Mouse (Mus musculus) kidney, adult 10 weeks (tissue): ENCODE measurements around the gene 2610507B11Rik. TPM values are rescaled to one million over a fixed set of nuclear protein-coding genes. Genes with fewer than 3 reads are reported as not detected.

Source experiments
- polyA plus RNA-seq: library from polyadenylated mRNA; stranded (reverse); fragments of 350-450 nt; fragmentation: Illumina TruSeq; extraction: RNeasy Lipid Tissue Mini Kit (QIAGEN cat#74804); gene quantifications from one replicate; pipeline ENCODE4 v1.2.3, GENCODE M21; 2014; ENCODE audit warnings: low read depth, low replicate concordance

The 2610507B11Rik gene
- 96.7 TPM for polyA plus RNA-seq

DNA sequence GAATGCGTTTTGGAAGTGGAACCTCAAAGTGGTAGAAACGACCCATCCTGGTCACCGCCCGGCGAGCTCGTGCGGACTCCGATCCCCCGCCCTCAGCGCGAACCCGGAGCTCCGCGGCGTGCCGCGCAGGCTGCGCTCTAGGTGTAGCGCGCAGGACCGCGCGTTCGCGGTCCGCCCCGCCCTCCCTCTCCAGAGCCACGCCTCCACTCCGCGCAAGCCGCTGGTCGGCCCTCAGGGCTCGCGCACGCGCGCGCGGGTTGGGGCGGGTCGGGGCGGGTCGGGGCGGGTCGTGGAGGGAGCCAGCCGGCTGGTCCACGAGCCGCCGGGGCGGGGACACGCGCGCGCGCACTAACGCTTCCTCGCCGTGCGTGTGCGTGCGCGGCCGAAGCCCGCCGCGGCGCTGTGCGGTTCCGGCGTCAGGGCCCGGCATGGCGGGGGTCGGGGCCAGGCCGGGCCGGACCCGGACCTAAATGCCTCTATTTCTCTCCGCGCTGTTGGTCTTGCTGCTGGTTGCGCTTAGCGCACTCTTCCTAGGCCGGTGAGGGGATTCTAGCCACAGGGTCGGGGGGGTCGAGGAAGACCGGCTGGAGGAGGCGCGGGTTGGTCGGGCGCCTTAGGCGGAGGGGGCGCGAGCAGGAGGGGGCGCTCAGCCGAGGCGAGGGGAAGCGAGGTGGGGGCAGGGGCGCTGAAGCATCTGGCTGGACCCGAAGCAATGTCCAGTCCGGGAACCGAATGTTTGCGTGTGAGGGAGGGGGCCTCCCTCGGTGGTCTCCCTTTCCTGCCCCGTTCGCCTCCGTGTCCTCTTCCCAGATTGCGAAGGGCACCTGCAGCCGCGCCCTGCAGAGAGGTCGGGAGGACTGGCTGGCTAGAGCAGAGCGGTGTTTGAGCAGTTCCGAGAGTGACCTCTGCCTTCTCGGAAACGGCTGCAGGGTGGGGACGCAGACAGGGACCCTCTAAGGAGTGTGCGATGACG is at the start of gene 2610507B11Rik:
TSS of gene 2610507B11Rik (plus strand) at position 373 of the 973 bp plus-strand sequence.

GRCm38 (mm10) chr11:78245627-78246317 is 15.8 kb upstream of the 2610507B11Rik start, which contains the start of the genes Sdf2 and Supt6:
Gene Sdf2, plus strand, starts transcription at chr11:78245746.
Gene Supt6, minus strand, starts transcription at chr11:78245987.

GRCm38 (mm10) chr11:78290654-78291053 is 29.1 kb downstream of the 2610507B11Rik start, which contains the start of gene BC030499:
Gene BC030499, plus strand, starts transcription at chr11:78290841.

GRCm38 (mm10) chr11:78301357-78302084 is 40.0 kb downstream of the 2610507B11Rik start, which contains the start of gene Spag5:
Gene Spag5, plus strand, starts transcription at chr11:78301529.

GRCm38 (mm10) chr11:78322860-78323259 is 61.3 kb downstream of the 2610507B11Rik start, which contains the start of gene Aldoc:
Gene Aldoc, plus strand, starts transcription at chr11:78322968.

DNA sequence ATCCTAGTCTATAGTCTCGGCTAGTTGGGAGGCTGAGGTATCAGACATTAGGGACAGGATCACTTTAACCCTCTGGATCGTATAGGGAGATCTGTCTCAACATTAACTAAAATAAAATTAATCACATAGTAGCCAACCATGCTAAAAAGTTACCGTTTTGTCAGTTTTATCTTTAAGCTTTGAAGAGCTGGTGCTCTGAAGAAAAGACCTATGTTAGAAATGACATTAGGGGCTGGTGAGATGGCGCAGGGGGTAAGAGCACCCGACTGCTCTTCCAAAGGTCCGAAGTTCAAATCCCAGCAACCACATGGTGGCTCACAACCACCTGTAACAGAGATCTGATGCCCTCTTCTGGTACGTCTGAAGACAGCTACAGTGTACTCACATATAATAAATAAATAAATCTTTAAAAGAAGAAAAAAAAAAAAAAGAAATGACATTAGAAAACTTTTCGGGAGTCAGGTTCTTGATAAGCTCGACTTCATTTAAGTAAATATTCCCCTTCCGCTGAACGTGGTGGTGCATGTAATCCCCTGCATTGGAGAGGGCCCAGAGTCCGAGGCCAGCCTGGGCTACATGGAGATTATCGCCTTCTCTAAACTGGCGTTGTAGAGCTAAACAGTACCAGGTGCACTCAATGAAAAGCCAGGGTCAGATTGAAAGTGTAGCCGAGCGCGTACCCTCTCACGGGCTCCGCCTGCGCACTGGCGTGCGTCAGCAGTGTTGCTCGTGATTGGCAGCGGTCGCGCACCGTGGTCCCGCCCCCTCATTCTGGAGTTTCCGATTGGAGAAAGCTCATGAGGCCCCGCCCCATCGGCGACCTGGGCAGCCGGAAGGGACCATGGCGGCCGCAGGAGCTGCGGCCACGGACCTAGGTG is 66.3 kb downstream of the 2610507B11Rik start, which contains the start of gene Pigs:
TSS of gene Pigs (plus strand) at position 782 of the 878 bp plus-strand sequence.

Other genes with a start within 250 kb of the 2610507B11Rik start
- gene Dhrs13, start 229.5 kb upstream of the 2610507B11Rik start, polyA plus RNA-seq = 6.5 TPM
- gene Flot2, start 223.8 kb upstream of the 2610507B11Rik start, polyA plus RNA-seq = 6.2 TPM
- gene Eral1, start 181.4 kb upstream of the 2610507B11Rik start, polyA plus RNA-seq = 5.8 TPM
- 6.8 TPM for gene Fam222b, start 167.1 kb upstream of the 2610507B11Rik start, polyA plus RNA-seq
- gene Traf4, start 96.2 kb upstream of the 2610507B11Rik start, polyA plus RNA-seq = 3.2 TPM
- gene Nek8, start 85.1 kb upstream of the 2610507B11Rik start, polyA plus RNA-seq = 4.6 TPM
- 48.9 TPM for gene Tlcd1, start 85.0 kb upstream of the 2610507B11Rik start, polyA plus RNA-seq
- gene Rpl23a, start 78.2 kb upstream of the 2610507B11Rik start, polyA plus RNA-seq = 600 TPM
- 13.5 TPM for gene Rab34, start 73.3 kb upstream of the 2610507B11Rik start, polyA plus RNA-seq
- gene Proca1, start 68.4 kb upstream of the 2610507B11Rik start, polyA plus RNA-seq = 6.3 TPM
- gene Sdf2, start 16.0 kb upstream of the 2610507B11Rik start, polyA plus RNA-seq = 39.1 TPM
- gene Supt6, start 15.8 kb upstream of the 2610507B11Rik start, polyA plus RNA-seq = 12.9 TPM
- gene BC030499, start 29.1 kb downstream of the 2610507B11Rik start, polyA plus RNA-seq = 0.20 TPM
- 5.3 TPM for gene Spag5, start 39.8 kb downstream of the 2610507B11Rik start, polyA plus RNA-seq
- 13.5 TPM for gene Aldoc, start 61.2 kb downstream of the 2610507B11Rik start, polyA plus RNA-seq
- 2.7 TPM for gene Pigs, start 66.7 kb downstream of the 2610507B11Rik start, polyA plus RNA-seq
- gene Unc119, start 81.7 kb downstream of the 2610507B11Rik start, polyA plus RNA-seq = 0.49 TPM
- gene Foxn1, start 124.8 kb downstream of the 2610507B11Rik start, polyA plus RNA-seq = not detected
- 7.2 TPM for gene Slc13a2, start 160.5 kb downstream of the 2610507B11Rik start, polyA plus RNA-seq
- gene Slc46a1, start 203.9 kb downstream of the 2610507B11Rik start, polyA plus RNA-seq = 1.6 TPM
- gene Sarm1, start 236.0 kb downstream of the 2610507B11Rik start, polyA plus RNA-seq = not detected
- not detected for gene Vtn, start 237.3 kb downstream of the 2610507B11Rik start, polyA plus RNA-seq
- gene Sebox, start 241.7 kb downstream of the 2610507B11Rik start, polyA plus RNA-seq = not detected